Mouse (Mus musculus): ENCODE measurements at regions not wholly inside any gene's neighbourhood (a gene's known extent, or its start where the extent isn't known, plus 50 kb on each side); places are given as distances from the start of the nearest gene placed in this dataset.

DNA sequence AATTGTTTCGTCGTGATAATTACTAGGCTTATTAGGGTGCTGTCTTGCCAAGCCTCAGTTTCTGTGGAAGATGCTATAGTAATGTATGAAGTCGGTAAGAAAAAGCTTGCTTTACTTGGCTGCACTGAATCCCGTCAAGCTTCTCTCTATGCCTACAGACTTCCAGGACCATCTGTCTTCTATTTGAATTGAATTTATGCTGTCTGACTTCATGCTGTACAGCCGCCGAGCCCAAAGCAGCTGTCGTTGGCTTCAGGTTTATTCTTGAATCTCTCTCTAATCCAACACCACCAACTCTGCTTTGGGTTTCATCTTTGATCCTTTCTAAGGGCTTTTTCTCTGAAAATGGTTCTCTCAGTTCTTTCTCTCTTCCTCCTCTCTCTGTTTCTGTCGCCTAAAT lies 227.4 kb upstream of the Cnr1 start:
- DNase-seq = no peak

DNA sequence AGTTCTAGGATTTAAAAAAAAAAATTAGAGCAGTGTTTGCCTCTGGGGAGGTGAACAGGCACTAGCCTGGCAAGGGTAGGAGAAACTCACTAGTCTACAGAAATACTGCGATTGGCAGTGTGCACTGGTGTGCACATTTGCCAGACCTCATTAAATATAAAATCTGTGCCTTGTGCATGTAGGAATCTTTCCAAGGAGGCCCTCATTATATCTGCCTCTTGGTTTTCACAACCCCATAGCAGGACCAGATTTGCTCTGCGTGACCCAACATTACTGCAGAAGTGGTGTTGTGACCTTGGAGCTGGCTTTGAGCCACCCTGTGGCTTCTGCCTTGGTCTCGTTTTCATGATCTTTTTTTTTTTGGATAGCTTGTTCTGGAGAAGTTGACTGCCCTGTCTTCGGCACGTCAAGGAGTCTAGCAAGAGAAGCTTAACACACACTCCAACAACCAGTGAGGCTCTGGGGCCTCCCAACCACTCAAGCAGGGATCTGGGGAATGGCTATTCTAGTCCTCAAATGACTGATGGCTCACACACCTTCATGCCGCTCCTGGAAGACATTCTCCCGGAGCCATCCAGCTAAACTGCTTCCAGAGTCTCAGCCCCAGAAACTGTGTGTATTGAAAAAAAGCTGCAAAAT lies 222.2 kb upstream of the Cnr1 start:
- peak; percentile 26 to 40 for DNase-seq

DNA sequence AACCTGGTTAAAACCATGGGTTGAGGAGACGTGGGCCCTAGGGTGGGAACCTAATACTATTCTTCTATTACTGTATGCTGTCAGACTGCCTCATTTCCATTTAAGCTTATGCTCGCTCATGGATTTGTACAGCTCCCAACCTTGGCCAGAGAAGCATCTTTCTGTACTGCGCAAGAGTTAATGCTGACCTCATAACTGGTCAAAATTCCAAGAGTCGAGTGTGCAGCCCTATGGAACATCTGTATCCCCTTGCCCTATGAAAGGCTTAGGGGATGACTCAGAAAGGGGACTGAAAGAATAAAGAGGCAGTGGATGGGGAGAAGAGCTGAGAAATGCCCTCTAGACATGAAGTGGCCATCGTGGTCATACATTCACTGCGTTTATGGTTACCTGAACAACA lies 218.7 kb upstream of the Cnr1 start:
- DNase-seq = no peak

DNA sequence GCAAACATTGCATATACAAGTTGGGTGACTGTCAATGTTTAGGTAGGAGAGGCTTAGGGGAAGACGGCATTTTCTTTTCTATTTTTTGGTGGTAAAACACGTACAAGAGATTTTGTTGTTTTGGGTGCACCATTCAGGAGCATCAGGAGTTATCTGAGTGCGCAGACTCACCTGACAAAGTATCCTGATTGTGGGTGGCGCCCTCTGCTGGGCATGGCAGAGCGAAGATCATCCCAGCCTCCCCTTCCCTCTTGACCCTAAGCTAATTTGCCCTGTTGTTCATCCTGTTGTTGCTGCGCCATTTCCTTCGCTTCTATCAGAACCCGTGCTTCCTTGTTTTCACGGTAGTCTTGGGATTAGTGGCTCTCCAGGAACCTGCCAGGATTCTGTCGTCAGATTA lies 217.6 kb upstream of the Cnr1 start:
- DNase-seq = no peak

DNA sequence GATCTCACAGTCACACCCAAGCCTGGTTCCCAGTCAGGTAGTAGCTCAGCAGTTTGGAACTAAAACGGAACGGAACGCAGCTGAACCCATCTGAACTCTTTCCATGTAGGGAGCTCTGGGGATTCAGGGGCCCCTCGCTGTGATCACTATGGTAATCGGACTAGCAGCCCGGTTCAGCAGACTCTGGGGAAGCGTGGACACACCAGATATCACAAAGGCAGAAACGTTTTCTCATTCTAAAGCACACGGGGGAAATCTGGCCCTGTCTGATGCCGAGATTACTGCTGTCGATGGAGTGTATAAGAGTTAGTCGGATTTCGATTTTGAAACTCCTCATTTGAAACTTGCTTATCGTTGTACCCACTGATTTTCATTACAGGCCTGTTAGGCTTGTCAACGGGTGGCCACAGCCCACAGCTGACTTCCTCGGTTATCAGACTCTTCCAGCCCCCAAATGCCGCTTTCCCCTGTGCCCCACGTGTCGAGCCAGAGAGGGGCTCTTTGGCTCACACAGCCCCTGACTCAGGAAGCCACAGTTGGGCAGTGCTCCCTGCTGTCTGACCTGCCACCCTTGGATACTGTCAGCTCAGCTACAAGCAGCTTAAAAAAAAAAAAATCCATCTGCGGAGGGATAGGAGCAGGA lies 207.8 kb upstream of the Cnr1 start:
- DNase-seq = peak in 1 of 2 experiments; percentile 7

DNA sequence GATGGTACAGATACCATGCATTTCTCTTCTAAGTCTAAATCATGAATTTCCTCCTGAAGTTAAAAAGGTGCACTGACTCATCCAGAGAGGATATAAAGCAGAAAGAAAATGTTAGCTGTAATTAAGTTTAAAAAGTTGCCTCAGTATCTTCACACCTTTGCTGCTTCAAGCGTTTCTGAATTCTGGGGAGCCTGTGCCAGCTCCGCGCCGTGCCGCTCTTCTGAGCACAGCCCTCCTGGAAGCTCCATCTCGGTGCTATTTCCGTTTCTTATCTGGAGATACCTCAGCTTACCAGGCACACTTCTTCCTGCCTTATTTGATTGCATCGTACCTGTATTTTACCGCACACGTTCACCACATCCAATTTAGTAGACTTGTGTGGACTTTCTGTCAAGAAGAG lies 203.4 kb upstream of the Cnr1 start:
- no peak for DNase-seq

DNA sequence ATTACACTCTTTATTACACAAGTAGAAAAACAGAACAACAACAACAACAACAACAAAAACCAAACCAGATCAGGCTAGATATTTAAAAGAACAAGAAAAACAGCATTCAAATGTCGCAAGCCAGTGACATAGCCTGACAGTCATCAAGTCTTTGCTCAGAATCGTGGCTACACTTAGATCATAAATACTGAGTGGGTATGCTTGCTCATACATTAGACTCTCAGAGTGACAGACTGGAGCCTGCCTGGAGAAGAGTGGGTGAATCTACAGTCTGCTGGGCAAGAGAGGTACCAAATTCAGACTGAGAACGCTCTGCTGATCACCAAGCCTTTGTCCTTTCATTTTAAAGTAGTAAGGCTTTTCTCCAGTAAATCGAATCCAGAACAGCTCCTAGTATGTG lies 202.4 kb upstream of the Cnr1 start:
- DNase-seq = peak in 1 of 2 experiments; percentile 0

DNA sequence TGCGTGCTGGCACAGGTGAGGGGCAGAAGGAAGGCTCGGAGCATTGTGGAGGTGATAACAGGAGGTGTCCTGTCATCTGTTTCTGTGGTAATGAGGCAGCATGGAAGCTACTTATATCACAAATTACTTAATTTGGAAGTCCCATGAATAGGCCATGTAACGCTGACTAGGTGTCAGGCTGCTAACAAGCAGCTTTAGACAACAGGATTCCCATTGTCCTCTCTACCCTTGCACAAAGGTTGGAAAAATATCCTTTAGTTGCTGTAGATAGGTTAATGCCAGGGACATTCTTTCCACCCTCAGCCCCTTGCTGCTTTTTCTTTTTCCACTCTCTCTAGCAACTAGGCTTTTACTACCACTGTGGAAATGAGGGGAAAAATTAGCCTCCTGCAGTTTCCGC lies 192.6 kb upstream of the Cnr1 start:
- no peak for DNase-seq

DNA sequence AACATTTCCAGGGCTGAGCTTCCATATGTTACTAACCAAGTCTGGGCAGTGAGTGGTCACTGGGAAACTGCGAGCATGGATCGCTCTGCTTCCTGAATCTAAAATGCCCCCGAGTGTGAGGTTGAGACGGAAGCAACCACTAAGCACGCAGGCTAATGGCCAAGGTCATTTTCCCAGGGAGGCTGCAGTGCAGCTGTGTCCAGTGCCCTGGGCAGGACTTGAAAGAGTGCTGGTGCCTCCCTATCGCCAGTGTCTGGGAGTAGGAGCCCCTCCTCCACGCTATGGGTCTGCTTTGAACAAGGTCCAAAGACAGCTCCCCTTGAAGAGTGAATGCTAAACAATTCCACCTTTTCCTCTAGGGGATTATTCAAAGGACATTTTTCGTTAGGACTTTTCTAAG lies 189.5 kb upstream of the Cnr1 start:
- DNase-seq = peak; percentile 17 to 37

DNA sequence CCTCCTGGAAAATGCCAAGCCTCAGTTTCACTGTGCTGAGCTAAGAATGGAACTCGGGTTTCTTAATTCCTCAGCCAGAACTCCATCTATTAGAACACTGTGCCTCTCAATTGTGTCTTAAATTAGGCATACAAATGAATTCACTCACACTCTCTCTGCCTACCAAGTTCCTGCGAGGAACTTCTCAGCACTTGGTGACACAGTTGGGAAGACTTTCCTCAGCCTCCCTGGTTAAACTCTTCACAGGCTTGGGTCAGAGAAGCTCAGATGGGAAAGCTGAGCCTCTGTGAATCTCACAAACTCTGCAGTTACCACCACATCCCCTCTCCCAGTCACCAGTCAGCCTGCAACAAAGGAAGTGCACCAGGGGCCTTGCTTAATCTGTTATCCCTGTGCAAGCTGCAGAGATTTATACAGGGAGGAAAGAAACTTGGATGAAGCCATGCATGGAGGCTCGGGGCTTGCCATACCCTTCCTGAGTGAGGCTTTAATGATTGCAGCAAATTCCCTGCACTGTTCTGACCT lies 188.9 kb upstream of the Cnr1 start:
- DNase-seq = peak; percentile 25 to 50

DNA sequence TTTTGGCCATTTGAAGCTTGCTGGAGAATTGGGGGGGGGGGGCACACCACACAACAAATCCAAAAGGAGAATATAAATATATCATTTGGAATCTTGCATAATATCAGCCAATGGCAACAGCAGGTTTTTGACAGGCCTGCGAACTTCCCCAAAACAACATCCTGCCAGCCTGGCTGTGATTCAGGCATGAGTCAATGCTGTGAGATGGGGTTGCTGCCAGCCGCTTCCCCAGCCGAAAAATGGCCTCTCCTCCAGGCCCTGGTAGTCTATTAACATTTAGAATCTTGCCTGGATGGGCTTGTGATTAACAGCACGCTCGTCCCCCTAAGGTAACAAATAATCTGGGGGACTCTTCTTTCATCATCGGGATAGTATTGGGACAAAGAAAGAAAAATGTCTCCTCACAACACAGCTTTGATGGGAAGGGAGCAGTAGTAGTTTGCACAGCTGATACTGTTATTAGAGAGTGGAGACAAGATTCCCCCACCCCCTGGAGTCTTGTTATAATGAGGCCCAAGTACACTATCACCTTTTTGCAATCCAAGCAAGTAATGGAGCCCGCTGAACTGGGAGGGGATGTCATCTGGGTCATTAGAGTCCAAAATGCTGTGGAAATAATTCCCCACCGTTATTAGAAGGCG lies 188.2 kb upstream of the Cnr1 start:
- peak; percentile 88 to 90 for DNase-seq

DNA sequence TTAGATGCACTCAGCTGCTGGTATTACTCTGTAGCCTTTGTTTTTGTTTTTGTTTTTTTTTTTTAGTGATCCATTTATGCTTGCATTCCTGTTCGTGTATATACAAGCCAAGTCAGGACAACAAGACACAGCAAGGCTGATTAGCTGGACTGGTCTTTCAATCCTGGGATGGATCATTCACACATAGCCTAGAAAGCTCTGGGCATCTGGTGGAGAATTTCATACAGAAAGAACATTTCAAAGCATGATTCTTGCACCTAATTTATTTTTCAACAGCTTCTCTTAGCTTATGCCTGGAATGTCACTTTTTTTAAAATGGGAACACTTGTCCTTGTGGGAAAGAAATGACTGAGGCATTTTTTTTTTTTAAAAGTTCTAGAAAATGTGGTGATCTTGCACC lies 187.1 kb upstream of the Cnr1 start:
- no peak for DNase-seq

DNA sequence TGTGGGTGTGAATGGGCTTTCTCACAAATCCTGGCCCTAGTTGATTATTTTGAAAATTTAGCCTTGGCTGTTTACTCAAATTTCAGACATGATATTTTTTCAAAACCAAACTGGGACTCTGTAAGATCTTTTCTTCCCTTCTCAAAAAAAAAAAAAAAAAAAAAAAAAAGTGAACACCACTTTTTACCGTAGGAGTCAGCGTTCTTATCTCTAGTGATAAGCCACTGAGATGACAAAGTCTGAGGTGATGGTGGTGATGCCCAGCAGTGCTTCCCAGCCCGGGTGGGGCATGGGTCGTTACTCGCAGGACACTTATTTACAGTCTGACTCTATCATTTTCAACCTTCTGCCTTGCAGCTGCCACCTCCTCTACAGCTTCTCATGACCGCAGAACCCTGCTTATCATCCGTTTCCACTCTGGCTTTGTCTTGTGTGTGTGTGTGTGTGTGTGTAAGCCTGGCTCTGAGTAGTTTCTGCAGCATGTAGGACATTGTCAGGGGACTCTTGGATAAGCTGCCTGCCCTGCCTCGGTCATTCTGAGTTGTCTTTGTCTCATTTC lies 186.5 kb upstream of the Cnr1 start:
- DNase-seq = no peak

DNA sequence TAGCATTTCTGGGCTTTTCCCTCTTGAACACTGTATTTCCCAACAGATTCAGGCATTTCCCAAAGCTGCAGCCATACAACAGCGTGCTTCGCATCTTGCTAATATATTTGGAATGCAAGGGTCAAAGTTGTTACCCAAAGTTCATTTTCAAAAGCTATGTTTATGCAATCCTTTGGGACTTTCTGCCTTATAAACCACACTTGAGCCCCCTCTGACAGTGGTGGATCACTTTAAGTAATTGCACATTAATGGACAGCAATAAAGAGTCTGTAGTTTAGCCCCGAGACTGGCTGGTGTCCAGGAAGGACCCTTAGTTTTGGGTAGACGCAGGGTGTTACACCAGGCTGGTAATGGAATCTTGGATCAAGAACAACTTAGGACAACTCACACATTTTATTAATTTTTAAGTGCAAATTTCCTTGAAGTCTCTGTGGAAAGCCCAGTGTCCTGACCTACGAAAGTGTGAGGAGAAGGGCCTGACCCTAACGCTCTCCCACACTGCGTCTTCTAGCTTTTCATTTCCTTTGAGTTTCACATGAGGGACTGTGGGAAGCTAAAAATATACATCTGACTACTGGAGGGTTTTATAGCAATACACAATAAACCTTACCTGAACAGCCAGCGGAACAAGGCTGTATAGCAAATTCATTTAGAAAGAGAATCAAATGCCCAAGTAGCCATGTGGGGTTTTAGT lies 185.0 kb upstream of the Cnr1 start:
- no peak for DNase-seq

DNA sequence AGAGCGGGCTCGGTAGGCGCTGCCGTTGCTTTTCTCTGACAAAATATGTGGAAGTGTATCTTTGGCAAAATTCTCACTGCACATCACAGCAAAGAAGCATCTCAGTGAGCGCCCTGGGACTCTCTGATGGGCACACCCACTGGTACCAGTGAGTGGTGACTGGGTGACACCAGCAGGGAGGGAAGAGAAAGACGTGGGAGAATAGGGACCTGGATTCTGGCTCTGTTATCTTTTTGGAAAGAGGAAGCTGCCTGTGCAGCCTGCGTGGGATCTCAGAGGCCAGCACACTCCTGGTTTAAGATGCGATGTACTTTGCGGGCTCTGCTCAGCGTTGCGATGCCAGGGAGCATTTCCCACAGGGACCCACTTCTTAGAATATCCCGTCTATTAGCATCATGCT lies 183.4 kb upstream of the Cnr1 start:
- no peak for DNase-seq

DNA sequence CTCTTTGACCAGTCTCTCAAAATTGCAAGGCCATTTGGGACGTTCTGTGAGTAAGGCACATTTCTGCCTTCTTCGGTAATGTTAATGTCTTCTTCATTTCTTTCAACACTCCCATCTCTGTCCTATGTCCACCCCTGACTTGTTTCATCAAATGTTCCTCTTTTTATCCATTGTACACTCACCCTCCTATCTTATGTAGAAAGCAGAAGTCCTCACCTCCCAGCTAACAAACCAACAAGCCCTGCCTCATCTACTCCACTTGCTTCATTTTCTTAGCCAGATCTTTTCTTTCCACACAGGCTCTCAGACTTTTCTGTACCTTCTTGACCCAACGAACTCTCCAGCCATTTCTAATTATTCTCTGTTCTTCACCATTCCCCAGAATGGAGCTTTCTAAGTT lies 179.2 kb upstream of the Cnr1 start:
- no peak for DNase-seq

DNA sequence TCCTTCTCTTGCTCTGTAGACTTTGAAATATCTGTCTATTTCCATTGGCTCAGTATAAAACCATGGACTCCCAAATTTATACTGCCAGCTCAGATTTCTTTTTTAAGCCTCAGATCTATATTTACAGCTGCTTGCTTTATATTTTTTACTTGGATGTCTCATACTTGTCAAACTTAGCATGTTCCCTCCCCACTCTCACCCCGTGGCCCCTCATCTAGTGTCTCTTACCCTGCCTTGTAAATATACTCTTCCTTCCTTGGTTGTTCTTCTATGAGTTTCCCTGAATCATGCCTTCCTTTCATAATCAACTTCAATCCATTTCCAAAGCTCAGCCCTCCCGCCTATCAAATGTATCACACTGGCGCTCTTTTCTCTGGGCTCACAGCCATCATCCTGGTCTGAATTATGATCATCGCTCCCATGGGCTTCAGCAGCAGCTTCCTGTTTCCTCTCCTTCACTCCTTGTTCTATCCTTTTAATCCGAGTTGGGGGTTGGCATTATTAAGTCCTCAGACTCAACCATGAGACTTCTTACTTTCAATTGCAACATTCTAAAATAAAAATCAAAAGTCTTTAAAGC lies 177.0 kb upstream of the Cnr1 start:
- DNase-seq = no peak

DNA sequence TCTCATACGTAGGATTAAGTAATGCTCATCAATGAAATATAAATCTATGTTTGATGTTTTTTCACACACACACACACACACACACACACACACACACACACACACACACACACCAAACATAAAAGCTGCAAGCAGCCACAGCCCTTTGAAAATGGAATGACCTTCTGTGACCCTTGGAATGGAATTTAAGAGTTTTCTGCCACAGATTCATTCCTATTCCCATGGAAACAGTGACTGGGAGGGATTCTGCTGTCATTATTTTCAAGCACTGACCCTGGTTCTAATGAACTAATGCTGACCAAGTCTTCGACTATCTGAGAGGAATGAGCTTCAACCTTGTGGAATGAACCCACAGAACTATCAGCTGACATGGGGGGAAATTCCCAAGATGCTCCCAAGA lies 156.7 kb upstream of the Cnr1 start:
- DNase-seq = no peak

DNA sequence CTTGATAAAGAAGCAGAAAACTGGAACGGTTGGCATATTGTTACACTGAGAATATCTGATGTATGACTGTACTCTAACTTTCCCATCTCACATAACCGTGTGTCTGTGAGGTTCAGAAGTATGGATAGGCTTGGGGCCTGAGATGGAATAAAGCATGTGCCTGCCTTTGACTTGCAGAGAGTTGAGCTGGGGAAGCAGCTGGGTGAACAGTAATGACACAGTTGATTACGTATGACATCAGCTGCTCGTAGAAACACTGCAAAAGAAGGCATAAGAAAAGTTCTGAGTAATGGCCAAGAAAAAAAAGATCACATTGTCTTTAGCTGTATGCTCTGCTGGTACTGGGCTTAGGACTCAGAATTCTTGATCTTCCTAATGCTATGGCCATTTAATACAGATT lies 138.4 kb upstream of the Cnr1 start:
- no peak for DNase-seq

DNA sequence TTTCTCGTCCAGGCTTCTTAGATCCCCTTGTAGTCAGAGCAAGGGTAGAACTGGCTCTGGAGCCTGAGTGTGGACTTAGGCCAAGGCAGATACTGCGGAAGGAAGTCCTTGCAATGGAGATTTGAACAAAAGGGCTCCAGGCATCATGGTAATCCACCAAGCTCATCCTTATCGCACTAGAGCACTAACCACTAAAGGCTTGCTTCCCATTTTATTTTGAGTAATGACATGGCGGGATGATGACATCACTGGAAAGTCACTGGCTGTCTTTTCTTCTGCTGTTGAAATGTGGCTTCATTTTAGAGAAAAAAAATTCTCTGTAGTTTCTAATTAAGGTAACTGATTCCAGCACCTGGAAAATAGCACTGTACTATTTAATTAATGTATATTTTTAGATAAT lies 137.4 kb upstream of the Cnr1 start:
- no peak for DNase-seq

DNA sequence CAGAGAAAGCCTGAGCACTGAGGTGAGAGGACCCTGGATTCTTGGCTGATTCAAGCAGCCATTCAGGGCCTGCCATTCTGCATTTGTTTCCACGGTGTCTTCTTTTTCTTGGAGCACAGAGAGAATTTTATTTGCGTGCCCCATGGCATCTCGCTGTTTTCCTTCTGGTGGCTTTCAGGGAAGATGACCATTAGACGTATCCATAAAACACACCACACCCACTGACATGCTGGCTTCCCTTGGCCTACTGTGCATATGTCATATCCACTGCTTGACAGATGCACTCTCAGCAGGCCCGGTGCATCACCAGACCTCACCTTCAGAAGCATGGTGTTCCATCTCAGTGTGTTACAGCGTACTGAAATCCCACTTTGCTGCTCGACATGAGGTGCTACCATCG lies 131.0 kb upstream of the Cnr1 start:
- DNase-seq = peak; percentile 88 to 89

DNA sequence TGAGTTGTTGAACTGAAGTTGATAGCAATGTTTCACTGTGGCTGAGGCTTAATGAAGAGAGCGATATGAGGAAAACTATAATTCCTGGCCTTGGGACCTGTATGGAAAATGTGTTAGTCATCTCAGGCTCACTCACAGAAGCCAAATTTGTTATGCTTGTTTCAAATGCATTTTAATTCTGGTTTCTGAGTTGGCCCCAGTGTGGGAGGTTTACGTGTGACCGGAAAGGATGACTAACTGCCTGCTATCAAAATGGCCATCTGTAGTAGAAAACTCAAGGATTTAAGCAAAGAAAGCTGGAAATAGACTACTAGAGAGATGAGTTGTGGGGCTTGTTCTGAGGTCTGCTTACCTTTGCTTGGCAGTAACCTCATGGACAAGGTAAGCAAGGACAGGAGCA lies 128.9 kb upstream of the Cnr1 start:
- DNase-seq = peak in 1 of 2 experiments; percentile 17

DNA sequence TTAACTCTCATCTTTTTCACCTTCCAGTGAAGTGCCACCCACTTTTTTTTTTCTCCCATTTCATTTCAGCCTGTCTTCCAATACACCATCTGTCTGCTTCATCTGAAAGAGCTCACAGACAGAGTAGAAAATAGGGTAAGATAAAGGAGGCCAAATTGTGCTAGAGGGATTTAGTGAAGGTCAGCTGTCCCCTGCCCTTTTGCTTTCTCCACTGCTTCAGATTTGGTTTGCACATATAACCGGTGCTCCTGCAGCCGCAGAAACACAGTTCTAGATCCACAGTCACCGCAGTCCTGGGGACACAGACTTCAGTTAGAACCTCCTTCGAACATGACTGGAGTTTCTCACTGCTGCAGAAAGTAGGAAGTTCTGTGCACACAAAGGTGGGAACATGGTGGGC lies 126.4 kb upstream of the Cnr1 start:
- DNase-seq = peak; percentile 39 to 56

Measured in cerebellum, adult 18-20 months (tissue).